Mouse (Mus musculus): ENCODE measurements around the gene Hivep1. TPM values are rescaled to one million over a fixed set of nuclear protein-coding genes. Genes with fewer than 3 reads are reported as not detected.

Gene Hivep1
- 10 to 100 TPM; 43.4 to 46.3 TPM for total RNA-seq (2023)

DNA sequence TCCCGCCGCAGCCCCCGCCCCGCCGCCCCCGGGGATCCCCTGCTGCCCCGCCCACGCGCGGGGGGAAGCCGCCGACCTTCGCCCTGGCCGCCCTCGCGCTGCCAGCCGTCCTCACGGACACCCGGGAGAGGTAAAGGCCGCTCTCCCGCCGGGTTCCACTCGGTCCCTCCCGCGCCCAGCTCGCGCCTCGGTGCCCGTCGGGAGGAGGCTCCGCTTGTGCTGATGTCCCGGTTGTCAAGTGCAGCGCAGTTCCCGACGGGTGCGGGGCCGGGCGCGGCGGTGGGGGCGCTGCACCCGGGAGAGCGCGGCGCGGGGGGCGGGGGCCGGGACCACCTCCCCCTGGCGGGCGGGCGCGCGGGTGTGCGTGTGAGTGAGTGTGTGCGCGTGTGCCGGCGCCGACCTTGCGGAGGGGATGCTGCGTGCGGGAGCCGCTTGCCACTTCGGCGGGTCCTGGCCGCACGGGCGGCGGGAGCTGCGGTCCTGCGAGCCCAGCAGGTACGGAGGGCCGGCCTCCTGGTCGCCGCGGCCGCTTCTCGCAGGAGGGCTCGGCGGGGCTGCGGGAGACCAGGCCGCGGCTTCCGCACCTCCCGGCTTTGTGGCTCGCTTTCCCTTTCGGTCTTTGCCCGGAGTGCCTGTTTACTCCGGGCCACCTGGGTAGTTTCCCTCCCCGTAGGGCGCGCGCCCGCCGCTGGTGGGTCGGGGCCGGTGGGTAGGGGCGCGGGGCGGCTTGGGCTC is at the start of gene Hivep1:
TSS of gene Hivep1 (plus strand) at position 61 of the 735 bp plus-strand sequence.

Other genes with a start within 250 kb of the Hivep1 start
- 10 to 100 TPM; 14.1 to 22.3 TPM for gene Adtrp, start 204.3 kb upstream of the Hivep1 start, total RNA-seq (2023)
- not detected for gene Edn1, start 249.5 kb downstream of the Hivep1 start, total RNA-seq (2023)